Mouse (Mus musculus) adrenal gland, postnatal 36 days (tissue): ENCODE measurements at regions not wholly inside any gene's neighbourhood (a gene's known extent, or its start where the extent isn't known, plus 50 kb on each side); places are given as distances from the start of the nearest gene placed in this dataset.

Experiments
- DNase-seq, 2 experiments: peaks; one replicate each; pipeline ENCODE4 v3.0.0; 2021; ENCODE audit warnings: mixed read lengths in 1 of 2

DNA sequence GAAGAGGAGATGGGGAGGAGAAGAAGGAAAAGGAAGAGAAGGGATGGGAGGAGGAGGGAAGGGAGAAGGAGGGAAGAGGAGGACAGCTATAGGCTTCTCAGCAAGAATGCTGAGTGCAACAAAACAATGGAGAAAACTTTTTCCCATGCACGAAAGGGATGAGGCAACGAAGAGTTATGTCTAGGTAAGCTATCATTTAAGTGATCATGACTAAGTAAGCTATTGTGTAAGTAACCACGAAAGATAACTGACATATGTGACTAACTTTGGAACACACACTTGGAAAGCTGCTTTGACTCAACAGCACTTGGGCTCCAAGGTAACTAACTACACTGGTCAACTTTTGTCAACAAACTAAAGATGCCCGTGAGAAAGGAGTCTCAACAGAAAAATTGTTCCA lies 50.9 kb upstream of the Fstl1 start:
- no peak for DNase-seq

- DNase-seq = no peak
Measured at GRCm38 (mm10) chr16:37715173-37715572, 60.9 kb upstream of the Ndufb4 start.

- no peak for DNase-seq
Measured at GRCm38 (mm10) chr16:37714276-37714675, 60.0 kb upstream of the Ndufb4 start.

- no peak for DNase-seq
Measured at GRCm38 (mm10) chr16:37706242-37706923, 52.1 kb upstream of the Ndufb4 start.

GRCm38 (mm10) chr16:37705209-37705608 lies 51.0 kb upstream of the Ndufb4 start:
- DNase-seq = no peak

DNA sequence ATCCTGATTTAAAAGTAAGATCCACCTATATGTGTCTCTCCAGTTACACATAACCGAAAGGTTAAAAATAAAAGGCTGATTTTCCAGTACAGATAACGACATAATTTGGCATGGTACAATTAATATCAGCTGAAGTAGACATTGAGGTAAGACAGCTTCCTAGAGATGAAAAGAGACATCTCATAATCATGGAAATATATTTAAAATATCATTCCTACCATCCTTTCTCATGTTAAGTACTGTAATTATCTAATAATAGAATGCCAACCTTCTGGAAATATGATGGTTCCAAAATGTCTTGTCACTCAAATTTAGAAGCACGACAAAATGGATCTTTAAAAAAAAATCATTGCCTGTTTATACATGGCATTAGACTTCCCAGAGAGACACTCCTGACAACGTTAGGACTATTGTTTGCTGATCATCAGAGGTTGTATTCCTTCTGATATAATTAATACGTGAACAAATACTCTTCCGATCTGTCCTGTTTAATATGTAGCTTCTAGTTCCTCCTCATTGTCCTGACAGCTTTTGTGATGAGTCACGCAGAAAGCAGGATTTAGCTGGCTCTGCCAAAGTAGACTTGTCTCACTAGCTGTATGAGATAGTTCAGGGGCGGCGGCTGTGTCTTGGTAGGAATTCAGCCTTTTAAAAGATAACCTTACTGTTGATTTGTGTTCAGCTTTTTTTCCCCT lies 50.4 kb upstream of the Ndufb4 start:
- DNase-seq = peak; percentile 33 to 42
